Mouse (Mus musculus): ENCODE data around the gene Atp9a.

DNA sequence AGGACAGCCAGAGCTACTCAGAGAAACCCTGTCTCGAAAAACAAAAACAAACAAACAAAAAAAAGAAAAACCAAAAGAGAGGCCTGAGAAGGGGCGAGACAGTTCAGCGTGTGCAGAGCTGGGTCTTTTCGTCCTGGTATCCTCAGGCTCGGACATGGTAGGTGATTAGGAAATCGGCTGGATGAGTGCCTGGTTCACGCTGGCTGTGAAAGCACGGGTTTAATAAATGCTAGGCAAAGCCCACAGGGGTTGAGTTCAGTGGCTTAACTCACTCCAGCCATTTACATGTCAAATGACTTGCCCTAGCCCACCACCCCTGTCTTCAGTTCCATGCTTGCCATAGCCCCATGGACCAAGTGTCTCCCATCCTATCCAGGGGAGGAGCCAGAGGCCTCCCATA, 155.1 kb downstream of the Atp9a start:
- no peak for TF ChIP-seq POLR2A (IDR thresholded peaks at IDR 0.05; ENCODE audit: low read depth, low read length)
- no peak for TF ChIP-seq CTCF (IDR thresholded peaks at IDR 0.05; ENCODE audit: borderline replicate concordance, insufficient read depth, low read length)
